Mouse (Mus musculus) liver, embryonic 14.5 days (tissue): ENCODE results near the gene Col4a2.

Experiments
- CTCF ChIP-seq: IDR thresholded peaks from 2 replicates; pipeline ENCODE4 v1.5.1; 2016; ENCODE audit warnings: antibody characterized with exemption, low read depth, control low read depth
- EP300 ChIP-seq: IDR thresholded peaks from 2 replicates; pipeline ENCODE4 v1.6.1; 2016; ENCODE audit warnings: antibody characterized with exemption, low read depth

- no peak for TF ChIP-seq CTCF
- TF ChIP-seq EP300, result no peak
These were observed 34.4 kb upstream of the Col4a2 start for GRCm38 (mm10) chr8:11278101-11278611.
